Mouse (Mus musculus) lung, postnatal 25 days (tissue): ENCODE results near the gene Fam50a.
A peak's percentile ranks its signal among the peaks of the same experiment; 100 is the strongest.
"Not testable (repeated sequence)": the region's sequence is repeated elsewhere in the genome, so short reads cannot be mapped to it uniquely, and the experiment has no call there.

Source experiments
- DNase-seq: peaks from one replicate; pipeline ENCODE4 v3.0.0; 2022; ENCODE audit warnings: low spot score

The Fam50a gene

GRCm38 (mm10) chrX:74330166-74330930 is 17.5 kb downstream of the Fam50a start:
- no peak for DNase-seq

DNA sequence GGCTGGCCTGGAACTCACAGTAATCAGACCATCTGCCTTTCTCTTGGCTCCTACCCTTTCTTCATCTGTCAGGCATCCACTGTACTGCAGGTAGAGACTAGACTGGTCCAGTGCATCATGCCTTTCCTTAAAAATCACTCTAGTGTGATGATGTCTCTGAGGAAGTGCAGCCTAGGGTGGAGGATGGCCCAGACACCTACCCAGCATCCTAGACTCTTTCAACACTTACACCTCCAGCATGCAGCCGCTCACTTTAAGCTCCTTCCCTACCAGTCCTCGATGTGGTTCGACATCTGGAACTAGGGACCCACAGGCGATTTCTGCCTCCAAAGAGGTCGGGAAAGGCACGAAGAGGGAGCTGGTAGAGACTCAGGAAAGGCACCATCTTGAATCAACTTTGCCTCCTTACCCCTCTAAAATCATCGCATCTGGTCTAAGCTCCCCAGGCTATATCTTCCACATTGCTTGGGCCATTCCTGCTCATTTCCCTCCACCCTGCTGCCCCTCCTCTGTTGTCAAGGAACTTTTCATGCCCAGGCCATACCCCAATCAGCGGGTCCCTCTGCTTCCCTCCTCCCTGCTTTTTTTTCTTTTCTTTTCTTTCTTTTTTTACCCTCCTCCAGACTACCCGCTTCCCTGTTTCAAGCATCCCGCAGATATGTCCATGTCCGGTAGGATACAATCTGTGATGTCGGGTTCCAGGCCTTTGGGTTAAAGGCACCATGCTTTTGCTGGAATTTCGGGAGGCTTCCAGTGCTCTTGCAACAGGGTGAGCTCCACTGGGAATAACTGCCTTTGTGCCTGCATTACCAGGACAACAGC is 40.0 kb downstream of the Fam50a start:
- DNase-seq: no peak

DNA sequence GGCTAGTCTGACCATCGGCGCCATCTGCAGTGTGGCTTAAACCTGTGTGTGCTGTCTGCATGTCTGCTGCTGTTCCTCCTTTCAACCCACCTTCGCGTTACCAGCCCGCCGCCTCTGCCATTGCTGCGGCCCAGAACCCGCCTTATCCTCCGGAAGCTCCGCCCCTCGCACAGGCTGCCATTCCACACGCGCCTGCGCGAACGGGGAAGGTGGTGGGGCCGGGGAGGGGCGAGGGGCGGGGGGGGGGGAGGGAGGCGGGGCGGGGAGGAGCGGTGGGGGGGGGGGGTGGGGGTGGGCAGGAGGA is 40.6 kb downstream of the Fam50a start, which contains the start of gene Lage3:
Gene Lage3, minus strand, starts transcription at position 152 of the 304 bp plus-strand sequence.
- peak; percentile 82 for DNase-seq

GRCm38 (mm10) chrX:74357069-74357468 is 44.2 kb downstream of the Fam50a start:
- not testable (repeated sequence) for DNase-seq

DNA sequence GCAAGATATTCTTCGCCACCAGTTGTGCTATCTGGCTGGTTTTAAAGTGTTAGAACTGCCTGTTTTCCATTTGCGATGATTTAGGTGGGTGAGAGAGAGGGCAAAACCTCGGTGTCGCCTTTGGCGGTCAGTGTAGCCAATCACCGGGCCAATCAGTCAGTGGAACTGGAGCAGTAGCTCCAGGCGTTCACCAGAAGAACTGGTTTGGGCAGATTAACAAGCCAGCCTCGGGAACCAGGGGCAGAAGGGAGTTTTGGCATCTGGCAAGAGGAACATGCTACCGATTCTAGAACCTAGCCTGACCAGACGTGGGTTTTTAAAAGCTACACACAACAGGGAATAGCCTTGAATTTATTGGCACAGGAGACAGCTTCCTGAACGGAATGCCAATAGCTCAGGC is 46.3 kb downstream of the Fam50a start:
- DNase-seq: peak; percentile 29

DNA sequence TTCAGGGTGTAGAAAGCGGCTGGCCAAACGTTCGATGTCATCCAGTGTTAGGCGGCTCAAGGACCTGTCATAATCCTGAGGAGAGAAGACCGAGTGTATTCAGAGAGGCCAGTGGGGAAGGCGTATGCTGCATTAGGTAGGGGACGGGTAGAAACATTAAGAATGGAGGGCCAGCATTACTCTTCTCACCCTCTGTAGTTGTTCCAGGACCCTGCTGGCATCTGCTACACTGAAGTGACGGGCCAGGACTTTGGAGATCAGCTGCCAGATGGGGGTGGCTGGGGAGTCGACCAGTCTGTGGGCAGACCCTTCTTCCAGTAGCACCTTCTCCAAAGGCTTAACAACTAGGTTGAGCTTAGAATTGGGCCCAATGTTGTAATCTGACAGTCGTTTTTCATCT is 54.7 kb downstream of the Fam50a start:
- no peak for DNase-seq

DNA sequence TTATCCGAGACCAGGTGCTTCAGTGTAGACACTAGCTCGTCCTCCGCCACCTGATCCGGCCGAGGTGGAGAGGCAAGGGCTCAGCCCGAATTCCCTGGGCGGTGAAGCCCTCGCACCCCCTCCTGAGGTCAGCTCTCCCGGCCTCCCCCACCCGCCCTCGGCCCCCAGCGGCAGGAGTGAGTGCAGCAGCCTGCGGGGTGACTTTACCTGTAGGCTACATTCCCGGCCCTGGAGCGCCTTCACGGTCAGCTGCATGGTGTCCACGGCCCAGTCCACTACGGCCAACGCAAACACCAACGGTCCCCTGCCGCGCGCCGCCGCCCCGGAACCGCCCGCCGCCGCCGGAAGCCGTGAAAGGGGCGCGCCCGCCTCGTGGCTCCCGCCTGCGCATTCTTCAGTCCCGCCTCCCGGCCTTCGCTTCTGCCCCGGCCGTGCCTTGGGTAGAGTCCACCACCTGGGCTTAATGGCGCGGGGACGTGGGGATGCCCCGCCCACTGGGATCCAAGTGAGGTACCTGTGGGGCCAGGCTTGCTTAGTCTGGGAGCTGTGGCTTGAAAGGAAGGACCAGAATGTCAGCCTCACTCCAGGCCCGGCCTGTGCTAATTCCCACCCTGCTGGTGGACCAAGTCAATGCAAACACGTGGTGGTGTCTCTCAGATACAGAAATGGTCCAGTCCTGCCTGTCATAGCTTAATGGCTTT is 55.5 kb downstream of the Fam50a start:
- DNase-seq: peak; percentile 71
